Mouse (Mus musculus) urinary bladder, adult 18-20 months (tissue): ENCODE data around the gene Prm3.

ENCODE experiments used
- DNase-seq, 2 experiments: peaks; one replicate each; pipeline ENCODE4 v3.0.0; 2022; ENCODE audit warnings: low spot score in 2 of 2, mixed read lengths in 2 of 2

The Prm3 gene

GRCm38 (mm10) chr16:10770531-10771325 is 20.0 kb downstream of the Prm3 start:
- DNase-seq: no peak

GRCm38 (mm10) chr16:10769661-10770060 is 21.1 kb downstream of the Prm3 start:
- no peak for DNase-seq

GRCm38 (mm10) chr16:10768821-10769220 is 21.9 kb downstream of the Prm3 start:
- DNase-seq: no peak

- peak; percentile 47 for DNase-seq
These were observed 23.6 kb downstream of the Prm3 start for GRCm38 (mm10) chr16:10767158-10767557.

- DNase-seq: no peak
These were observed 26.4 kb downstream of the Prm3 start for GRCm38 (mm10) chr16:10764323-10764722.

GRCm38 (mm10) chr16:10763540-10764264 is 27.0 kb downstream of the Prm3 start:
- DNase-seq: no peak

- DNase-seq: no peak
These were observed 28.0 kb downstream of the Prm3 start for GRCm38 (mm10) chr16:10762569-10763180.

GRCm38 (mm10) chr16:10761182-10761581 is 29.5 kb downstream of the Prm3 start:
- no peak for DNase-seq

- DNase-seq: no peak
These were observed 34.5 kb downstream of the Prm3 start for GRCm38 (mm10) chr16:10756168-10756567.

- DNase-seq: peak; percentile 34 to 62
These were observed 36.0 kb downstream of the Prm3 start for GRCm38 (mm10) chr16:10754521-10755296.

- no peak for DNase-seq
These were observed 40.9 kb downstream of the Prm3 start for GRCm38 (mm10) chr16:10749824-10750223.

GRCm38 (mm10) chr16:10749226-10749625 is 41.5 kb downstream of the Prm3 start:
- no peak for DNase-seq

- no peak for DNase-seq
These were observed 49.6 kb downstream of the Prm3 start for GRCm38 (mm10) chr16:10741082-10741481.
